Mouse (Mus musculus) left cerebral cortex, postnatal 25 days (tissue): ENCODE measurements around the gene Poldip3. TPM values are rescaled to one million over a fixed set of nuclear protein-coding genes. Genes with fewer than 3 reads are reported as not detected.
A peak's percentile ranks its signal among the peaks of the same experiment; 100 is the strongest.

Experiments used
- DNase-seq, 2 experiments: peaks; one replicate each; pipeline ENCODE4 v3.0.0; 2022; ENCODE audit warnings: low spot score in 2 of 2, mixed read lengths in 1 of 2
- intact Hi-C: fragments of 180-260 bp; cut with DNase I; formaldehyde crosslinking; loops from one replicate; pipeline ENCODE4 v1.15.1; 2025
- total RNA-seq, 2 experiments: library from RNA; stranded (reverse); gene quantifications; 2 replicates each; pipeline ENCODE4 v1.2.3; 2021

Poldip3 gene
- 10 to 100 TPM; 86.0 to 86.2 TPM for total RNA-seq

DNA sequence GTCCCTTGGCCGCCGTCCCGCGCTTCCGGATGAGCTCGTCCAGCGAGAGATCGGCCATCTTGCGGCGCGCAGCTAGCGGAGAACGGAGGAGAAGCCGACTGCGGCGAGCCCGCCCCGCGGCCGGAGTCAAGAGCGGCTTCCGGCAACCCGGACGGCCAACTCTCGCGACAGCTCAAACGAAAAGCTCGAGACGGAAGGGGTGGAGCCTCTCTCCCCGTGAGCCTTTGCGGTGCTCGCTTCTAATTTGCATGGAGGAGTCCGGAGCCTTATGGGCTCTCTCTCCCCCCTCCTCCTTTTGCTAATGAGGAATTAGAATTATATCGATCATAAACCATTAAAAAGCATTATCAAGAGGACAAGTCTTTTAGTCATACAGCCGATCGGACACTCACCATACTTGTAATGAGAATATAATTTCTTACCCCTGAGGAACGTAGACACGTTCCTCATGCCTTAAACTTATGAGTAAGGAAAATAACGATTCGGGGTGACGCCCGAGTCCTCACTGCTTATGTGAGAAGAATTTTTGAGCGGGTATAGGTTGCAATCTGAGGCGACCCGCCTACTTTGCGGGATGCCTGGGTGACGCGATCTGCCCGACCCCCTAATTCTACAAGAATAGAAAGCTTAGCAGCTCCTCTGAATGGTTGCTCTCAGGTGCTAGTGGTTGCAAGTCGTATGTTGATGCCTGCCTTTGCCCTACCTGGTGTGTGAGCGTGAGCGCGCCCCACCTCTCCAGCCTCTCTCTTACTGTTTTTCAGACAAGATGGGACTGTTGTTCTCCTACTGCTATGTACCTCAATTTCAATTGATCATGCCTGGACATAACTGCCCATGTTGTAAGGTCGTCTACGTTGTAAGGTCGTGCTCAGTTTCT is at the start of gene Poldip3:
Gene Poldip3, minus strand, starts transcription at position 189 of the 877 bp plus-strand sequence.
- intact Hi-C loops = loop anchor here (1.0 to 10.0 kb wide), 3 partner anchors 27 to 795 kb away; partner anchors contain the start of genes Ndufa6 and Rrp7a
- peak; percentile 99 for DNase-seq

DNA sequence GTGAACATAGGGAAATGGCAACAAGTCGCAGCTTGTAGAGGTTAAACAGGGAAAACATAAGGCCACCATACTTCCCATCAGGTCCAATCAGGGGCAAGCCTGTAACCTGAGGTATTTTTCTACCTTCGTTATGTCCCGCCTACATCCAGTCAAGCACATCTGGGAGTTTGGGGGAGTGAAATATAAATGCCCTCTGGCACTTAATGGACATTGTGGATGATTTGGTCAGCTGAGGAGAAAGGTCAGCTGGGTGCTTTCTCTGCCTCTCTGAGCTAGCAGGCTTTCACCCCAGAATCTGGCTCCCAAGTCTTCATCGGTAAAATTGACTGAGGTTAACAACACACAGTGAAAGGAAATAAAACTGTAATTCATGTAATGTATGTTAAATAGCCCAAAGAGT is 44.2 kb upstream of the Poldip3 start:
- DNase-seq = no peak
- intact Hi-C loops = no loop called here

DNA sequence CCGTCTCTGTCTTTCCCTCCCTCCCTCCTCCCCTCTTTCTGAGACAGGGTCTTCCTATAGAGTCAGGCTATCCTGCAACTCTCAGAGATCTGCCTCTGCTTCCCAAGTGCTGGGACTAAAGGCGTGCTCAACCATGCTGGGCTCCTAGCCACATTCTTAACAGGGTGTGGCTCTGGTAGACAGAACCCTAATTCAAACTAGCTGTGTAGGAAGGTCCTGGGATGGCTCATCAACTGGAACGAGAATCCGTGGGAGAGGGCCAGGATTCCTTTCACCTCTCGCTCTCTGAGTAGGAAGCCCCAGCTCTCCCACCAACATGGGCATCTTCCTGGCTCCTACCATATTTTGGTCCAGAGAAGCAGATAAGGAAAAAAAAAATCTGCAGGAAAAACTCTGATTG is 33.2 kb upstream of the Poldip3 start:
- intact Hi-C loops = no loop called here
- DNase-seq = no peak

DNA sequence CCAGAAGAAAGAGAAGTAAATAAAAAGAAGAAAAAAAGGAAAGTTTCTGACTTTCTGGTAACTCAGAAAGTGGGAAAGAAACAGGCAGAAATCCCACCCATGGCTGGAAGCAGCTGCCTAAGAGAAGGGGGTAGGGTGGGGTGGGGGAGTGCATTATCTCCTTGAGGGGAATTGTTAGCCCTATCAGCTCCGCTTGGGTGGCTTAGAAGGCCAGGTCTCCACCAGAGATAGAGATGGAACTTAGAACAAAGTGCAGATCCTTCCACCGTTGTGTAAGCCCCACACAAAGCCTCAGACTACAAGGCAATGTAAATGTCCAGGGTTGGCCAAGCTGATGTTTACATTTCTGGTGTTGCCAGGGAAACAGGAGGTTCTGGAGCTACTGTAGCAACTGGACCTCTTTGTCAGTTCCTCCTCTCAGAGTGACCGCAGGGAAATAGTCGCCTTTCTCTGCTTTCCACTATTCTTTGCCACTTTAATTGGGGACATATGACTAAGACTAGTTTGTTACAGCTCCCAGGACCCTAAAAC is 32.7 kb upstream of the Poldip3 start:
- intact Hi-C loops = no loop called here
- DNase-seq = no peak

DNA sequence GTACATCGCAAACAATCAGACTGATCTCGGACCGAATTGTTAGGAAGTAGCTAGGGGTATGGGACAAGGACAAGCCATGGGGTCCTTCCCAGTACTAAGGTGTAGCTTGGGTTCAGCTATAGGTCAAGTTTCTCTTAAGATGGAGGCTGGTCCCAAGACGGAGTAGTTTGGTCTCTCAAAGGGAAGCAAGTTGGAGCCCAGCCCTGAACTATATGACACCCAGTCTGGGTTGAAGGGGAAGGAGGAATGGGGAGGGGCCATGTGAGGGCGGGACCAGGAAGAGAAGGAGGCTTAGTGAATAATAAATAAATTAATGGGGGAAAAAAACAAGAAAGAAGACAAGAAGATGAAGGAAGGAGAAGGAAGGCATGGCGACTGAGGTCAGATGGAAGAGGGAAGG is 30.8 kb upstream of the Poldip3 start:
- intact Hi-C loops = no loop called here
- no peak for DNase-seq

DNA sequence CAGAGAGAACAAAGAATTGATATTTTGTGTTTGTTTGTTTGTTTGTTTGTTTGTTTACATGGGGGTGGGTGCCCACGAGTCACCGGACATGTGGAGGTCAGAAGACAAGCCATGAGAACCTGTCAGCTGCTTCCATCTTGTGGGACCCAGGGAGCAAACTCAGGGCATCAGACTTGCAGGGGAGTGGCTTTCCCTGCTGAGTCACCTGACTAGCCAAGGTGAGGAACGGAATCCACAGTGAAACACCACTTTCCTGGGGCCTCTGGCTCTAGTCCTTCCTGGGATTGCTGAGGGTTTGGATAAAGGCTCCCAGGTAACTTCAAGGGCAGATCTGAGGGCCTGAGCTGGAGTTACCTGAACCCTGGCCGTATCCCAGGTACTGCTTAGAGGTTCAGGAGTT is 27.5 kb upstream of the Poldip3 start:
- no peak for DNase-seq
- intact Hi-C loops = no loop called here

DNA sequence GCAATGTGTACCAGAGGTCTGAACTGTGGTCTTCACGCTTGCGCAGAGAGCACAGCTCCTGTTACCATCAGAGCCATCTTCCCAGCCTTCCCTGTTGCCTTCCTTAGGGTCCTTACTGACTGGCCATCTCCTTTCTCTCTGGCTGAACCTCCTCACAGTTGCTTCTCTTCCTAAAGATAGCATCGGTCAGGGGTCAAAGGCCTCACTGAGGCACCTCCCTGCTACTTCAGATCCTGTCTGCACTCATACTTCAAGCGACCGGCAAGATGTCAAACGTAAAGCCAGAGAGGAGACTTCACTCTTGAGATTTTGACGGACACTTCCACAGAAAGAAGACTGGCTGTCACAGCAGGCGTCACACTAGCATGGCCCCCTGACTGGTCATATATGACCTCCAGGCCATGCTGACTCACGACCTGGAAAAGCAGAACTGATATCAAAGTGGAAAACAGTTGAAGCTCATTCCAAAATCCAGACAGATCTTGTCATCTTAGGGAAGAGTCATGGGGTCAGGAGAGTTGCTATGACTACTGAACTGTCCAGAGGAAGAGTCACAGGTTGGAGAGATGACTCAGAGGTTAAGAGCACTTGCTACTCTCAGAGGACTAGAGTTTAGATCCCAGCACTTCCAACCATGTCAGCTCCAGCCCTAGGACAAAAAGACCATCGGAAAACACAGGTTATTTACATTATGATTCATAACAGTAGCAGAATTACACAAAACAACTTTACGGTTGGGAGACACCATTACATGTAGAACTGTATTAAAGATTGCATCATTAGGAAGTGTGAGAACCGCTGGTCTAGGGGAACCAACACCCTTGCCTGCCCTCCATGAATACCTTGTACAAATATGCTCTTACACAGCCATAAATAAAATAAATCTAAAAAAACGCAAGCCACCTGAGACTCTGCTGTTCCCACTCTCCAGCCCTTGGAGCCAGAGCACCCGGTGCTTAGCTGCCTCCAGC is 25.0 kb upstream of the Poldip3 start:
- intact Hi-C loops = no loop called here
- DNase-seq = no peak

DNA sequence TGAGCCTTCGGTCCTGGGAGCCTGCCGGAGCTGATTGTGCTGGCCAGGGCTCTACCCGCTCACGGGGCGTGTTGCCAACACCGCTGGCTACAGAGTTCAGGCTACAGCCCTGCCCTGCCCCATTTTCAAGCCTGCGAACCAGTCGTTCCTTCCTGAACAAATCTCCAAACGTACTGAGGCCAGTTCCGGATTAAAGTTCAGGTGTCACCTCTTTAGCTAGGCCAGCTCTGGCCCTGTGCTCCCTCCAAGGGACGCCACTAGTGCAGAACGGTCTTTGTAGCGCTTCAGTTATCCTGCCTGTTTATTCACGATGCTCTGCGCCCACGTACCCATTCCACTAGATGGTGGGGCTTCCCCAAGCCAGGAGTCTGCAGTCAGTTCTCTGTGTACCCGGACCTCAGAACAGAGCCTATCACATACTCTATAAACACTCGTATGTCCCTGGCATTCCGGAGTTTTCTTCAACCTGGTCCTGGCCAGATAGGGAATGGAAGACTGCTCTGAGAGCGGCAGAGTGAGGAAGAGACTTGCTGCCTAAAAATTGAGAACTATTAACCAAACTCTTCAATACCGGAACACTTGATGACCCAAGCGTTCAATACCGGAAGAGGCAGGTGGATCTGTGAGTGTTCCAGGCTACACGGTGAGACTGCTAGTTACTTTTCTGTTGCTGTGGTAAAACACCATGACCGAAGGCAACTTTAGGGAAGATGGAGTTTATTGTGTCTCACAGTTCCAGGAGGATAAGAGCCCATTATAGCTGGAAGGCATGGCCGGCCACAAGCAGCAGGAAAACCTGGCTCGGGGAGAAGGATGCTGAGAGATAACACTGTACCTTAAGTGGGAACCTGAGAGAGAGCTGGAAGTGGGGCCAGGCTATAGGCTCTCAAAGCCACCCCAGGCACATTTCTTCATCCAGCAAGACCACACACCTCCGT is 23.6 kb upstream of the Poldip3 start, which contains the start of gene Cyb5r3:
Gene Cyb5r3, minus strand, starts transcription at position 101 of the 938 bp plus-strand sequence.
- DNase-seq = no peak
- intact Hi-C loops = no loop called here

DNA sequence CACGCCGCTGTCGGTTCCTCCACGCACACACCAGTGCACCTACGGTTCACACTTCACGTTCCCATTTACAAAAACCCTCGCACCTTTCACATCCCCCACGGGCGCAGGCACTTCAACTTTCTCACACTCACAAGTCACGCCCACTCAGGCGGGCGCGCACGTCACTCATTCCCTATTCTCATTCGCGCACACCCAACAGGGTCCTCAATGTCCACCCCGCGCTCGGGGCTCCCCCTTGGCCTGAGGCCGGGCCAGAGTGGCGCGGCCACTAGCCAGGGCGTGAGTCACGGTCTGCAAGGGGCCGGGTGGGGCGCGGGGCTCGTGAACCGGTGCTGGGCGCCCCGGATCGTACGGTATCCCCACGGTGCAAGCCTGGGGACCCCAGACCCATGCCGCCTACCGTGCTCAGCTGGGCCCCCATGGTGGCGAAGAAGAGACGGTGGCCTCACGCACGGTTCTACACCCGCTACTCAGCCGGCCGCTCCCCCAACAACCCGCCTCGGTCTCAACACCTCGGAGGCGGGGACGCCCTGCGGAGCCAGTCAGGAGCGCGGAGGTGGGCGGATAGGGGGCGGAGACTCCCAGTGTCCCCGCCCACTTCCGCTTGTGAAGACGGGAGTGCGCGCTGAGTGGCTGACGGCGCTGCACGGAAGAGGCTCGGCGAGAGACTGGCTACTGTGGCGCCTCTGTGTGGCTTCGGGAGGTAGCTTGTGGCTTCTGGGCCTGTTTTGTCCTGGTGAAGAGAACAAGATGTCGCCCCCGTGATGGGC is 22.7 kb upstream of the Poldip3 start:
- peak; percentile 97 to 98 for DNase-seq
- intact Hi-C loops = no loop called here

DNA sequence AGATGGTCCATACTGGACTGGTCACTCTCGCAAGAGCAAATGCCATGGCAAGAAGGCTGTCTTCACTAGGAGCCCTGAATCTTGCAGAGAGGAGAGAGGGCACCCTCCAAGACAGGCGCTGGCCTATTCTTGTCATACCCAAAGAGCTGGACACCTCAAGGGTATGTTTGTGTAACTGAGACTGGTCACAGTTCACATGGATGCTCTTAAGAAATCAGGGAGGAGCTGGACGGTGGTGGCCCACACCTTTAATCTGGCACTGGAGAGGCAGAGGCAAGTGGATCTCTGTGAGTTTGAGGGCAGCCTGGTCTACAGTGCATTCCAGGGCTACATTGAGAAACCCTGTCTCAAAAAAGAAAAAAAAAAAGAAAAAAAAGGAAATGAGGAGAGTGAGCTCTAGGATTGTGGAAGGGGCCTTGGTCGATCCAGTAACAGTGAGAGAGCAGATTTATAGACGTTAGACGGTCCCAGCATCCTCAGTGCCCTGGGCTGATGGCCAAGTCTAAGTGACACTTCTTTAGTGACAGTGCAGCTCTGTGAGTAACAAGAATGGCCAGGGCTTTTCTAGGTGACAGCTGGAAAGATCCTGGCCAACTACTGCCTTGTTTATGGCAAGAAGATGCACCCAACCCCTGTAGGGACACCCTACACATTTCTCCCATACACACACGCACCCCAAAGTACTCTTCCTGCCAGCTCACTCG is 21.9 kb upstream of the Poldip3 start:
- DNase-seq = no peak
- intact Hi-C loops = no loop called here

DNA sequence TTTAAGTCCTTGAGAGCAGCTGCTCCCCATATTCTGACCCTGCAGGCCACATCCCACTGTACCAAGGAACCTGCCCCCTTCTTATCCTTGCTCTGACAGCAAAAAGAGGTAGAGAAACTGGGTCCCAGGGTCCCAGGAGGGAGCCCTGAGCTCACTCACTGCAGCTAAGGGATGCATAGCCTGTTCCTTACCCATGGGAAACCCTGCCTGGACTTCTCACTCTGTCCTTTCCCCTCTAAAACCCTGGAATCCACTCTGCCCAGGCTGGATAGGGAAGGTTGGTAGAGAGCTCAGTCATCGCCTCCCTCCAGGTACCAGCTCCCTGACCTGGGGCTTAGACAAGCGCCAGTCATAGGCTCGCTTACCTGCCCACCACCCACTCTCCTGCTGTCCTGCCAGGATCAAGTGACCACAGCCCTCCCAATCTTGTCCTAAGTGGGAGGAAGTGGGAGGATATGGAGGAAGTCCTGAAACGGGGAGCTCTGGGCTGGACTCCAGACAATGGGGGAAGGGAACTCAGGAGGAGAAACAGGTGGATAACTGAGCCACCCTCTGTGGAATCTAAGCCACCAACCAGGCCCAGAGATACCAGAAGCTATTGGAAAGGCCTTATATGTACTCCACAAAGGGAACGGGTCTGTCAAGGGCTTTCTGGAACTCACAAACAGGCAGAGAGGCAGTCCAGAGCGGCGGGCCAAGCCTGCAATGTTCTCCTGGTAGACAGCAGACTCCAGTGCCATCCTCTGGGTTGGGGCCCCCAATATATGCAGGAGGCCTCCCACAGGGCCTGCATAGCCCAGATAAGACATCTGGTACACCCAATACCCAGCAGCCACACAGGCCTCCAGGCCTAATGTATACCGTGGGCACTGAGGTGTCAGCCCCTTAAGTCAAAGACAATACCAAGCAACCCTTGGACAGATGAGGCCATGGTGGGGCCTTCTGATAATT is 20.9 kb upstream of the Poldip3 start:
- intact Hi-C loops = no loop called here
- no peak for DNase-seq

DNA sequence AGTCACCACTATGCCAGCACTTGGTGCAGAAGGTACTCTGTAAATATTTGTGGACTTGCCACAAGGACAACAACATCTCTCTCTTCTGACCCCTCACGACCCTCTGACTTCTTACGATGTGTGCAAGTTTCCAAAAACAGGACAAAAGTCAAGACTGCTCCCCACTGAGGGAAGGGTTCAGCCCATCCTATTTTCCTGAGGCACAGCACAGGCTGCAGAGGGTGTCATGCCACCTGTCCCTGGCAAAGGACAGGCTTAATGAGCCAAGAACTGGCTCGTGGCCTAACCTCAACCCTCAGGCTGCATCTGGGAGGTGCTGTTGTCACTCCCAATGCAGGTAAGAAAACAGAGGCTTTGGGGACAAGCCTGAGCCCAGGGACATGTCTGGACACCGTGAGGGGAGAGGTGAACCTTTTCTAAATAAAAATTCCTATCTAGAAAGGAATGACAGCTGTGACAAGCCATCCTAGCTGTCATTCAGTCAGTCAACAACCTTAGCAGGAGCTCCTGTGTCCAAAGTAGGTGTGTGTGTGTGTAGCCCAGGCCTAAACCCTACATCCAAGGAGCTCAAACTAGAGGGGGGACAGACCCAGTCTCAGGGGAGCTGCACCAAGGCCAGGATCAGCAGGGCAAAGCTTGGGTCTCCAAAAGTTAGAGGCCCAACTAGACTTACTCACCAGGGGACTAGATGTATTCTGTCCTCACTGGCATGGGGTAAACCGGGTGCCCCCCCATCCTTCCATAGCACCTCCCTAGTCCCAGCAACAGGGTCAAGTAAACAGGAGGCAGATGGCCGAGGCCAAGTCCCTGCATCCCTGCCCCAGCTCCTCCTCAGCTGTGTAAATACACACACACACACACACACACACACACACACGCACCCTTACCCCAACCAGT is 19.9 kb upstream of the Poldip3 start:
- DNase-seq = no peak
- intact Hi-C loops = no loop called here

DNA sequence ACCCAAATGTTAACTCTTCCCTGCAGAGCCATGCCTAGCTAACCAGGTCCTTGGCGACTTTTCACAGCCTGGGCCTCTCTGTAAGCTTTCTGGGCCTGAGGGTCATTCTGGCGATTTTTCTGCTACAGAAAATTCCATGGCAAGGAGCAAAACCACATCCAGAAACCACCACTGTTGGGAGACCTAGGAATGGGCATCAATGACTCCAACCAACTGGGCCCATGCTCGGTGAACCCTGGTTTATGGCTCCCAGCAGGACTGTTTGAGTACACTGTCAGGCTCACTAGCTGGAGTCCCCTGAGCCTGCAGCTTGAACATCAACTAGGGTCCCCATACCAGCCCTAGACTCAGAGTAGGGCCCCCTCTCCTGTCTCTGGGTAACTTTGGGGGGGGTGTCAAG is 19.1 kb upstream of the Poldip3 start:
- intact Hi-C loops = no loop called here

DNA sequence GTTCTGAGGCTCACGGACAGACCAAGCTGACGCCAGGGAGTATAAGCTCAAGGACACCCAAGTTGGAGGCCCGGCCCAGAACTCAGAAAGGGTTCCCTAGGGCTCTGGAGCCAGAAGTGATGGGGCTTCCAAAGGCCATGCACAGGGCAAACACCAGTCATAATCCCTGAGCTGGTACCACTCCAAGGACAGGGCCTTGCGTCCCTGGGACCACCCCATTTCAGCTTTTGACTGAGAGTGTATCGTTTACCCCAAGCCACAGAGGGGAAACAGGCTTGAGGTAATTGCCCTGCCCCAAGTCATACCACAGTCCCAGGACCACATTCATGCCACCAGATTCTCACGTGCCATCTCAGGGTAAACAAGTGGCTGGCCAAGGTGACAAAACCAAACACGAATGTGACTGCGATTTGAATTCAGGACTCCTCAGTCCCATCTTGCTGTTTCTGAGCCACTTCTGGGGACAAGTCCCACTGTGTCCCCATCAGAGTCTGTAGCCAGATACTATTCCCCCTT is 18.4 kb upstream of the Poldip3 start:
- intact Hi-C loops = no loop called here
- DNase-seq = no peak

More for the DNA sequence above, 19.1 kb upstream of the Poldip3 start:
- DNase-seq = no peak

DNA sequence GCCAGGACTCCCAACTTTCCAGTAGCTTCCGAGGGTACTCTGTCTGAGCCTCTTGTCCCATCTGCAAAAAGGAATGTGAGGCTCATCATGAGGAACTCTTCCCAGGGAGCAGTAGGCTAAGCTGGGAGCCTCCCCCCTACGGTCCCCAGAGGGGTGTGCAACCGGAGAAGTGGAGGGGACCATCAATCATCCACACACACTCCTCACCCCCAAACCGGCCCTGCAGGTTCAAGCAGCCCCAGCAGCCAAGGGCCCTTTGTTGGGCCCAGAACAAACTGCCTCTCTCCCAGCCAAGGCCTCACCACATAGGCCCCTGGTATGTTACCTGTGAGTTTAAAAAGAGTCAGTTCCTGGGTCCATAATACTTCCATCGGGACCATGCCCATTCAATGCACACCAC is 17.9 kb upstream of the Poldip3 start:
- intact Hi-C loops = no loop called here
- DNase-seq = no peak
